Mouse (Mus musculus) liver, adult 2 months (tissue): Measurements from ENCODE around the gene Nsun5.

Source experiments
- CTCF ChIP-seq: fragments of 200-500 bp; IDR thresholded peaks from 2 replicates; pipeline ENCODE4 v1.5.1; 2011; ENCODE audit warnings: low read depth, low read length, control low read depth
- POLR2A ChIP-seq: fragments of 200-500 bp; IDR thresholded peaks from 2 replicates; pipeline ENCODE4 v1.6.1; 2011; ENCODE audit warnings: low read length, control low read depth; ENCODE audit not compliant: insufficient read depth; ENCODE audit errors: extremely low read depth

DNA sequence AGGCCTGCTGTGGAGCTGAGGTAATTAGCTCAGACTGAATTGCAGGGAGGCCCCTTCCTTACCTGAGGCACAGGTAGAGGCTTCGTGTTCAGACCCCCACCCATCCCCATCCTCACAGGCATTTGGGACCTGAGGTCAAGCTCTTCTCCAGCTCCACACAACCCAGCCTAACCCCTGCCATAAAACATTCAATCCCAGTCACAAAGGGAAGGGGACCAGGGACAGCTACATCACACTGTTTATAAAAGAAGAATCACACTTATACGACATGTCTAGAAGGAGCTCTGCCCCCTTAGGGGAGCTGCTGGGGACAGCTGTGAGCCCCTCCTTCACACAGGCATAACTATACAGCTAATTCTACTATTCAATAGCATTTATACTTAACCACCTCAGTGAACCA, 6.6 kb downstream of the Nsun5 start:
- TF ChIP-seq CTCF, result no peak
- TF ChIP-seq POLR2A, result no peak
